Mouse (Mus musculus) intestine, embryonic 16.5 days (tissue): ENCODE measurements around the gene Gm12184. TPM values are rescaled to one million over a fixed set of nuclear protein-coding genes. Genes with fewer than 3 reads are reported as not detected.

Experiments used
- ATAC-seq: fragments of 200-750 bp; cut with Nextera tagmentation; 2 replicates; pipeline ENCODE4 v1.8.0; 2017; ENCODE audit warnings: moderate TSS enrichment, moderate library complexity
- H3K27ac ChIP-seq: fragments of 300-500 bp; sonication (generic); 2 replicates; pipeline ENCODE4 v1.5.1; 2014; ENCODE audit warnings: mild to moderate bottlenecking, low read length
- H3K27me3 ChIP-seq: fragments of 300-500 bp; sonication (generic); replicated peaks from 2 replicates; pipeline ENCODE4 v1.6.1; 2014; ENCODE audit warnings: low read length, control low read depth, mixed read lengths; ENCODE audit not compliant: control insufficient read depth, insufficient read depth
- H3K36me3 ChIP-seq: fragments of 300-500 bp; sonication (generic); 2 replicates; pipeline ENCODE4 v1.6.1; 2014; ENCODE audit warnings: low read length, control low read depth; ENCODE audit not compliant: control insufficient read depth, insufficient read depth
- H3K4me1 ChIP-seq: fragments of 300-500 bp; sonication (generic); 2 replicates; pipeline ENCODE4 v1.6.1; 2014; ENCODE audit warnings: low read length, control low read depth, mixed read lengths; ENCODE audit not compliant: control insufficient read depth, insufficient read depth
- H3K4me2 ChIP-seq: fragments of 300-500 bp; sonication (generic); 2 replicates; pipeline ENCODE4 v1.6.1; 2014; ENCODE audit warnings: low read depth, low read length, control low read depth
- H3K4me3 ChIP-seq: fragments of 300-500 bp; sonication (generic); 2 replicates; pipeline ENCODE4 v1.5.1; 2014; ENCODE audit warnings: mild to moderate bottlenecking, low read length
- H3K9ac ChIP-seq: fragments of 300-500 bp; sonication (generic); 2 replicates; pipeline ENCODE4 v1.6.1; 2014; ENCODE audit warnings: low read depth, low read length
- H3K9me3 ChIP-seq: fragments of 300-500 bp; sonication (generic); 2 replicates; pipeline ENCODE4 v1.6.1; 2016; ENCODE audit warnings: low read length, control low read depth; ENCODE audit not compliant: control insufficient read depth
- WGBS: fragments of 180-500 bp; shearing (Covaris S2); extraction: QIAGEN DNeasy Blood & Tissue Kit; methylation state at CpG from one replicate; pipeline ENCODE4 v1.1.7; 2014; 5-methylcytosine and 5-hydroxymethylcytosine counted together
- polyA plus RNA-seq: library from polyadenylated mRNA; unstranded; fragments of >200 nt; fragmentation: Nextera tagmentation; extraction: Ambion mirVana; gene quantifications from 2 replicates; pipeline ENCODE4 v1.2.1, GENCODE M21; 2015

The Gm12184 gene
- polyA plus RNA-seq, 1 experiment from 2014 or later: 1.4 TPM

GRCm38 (mm10) chr11:48789215-48789614 lies 37.2 kb downstream of the Gm12184 start:
- Histone ChIP-seq H3K27me3 (no peaks in the 10 kb centered on the region), H3K9ac (no peak overlapping the region), H3K4me3 (no peak overlapping the region), H3K9me3 (no peaks in the 10 kb centered on the region), H3K4me1 (no peaks in the 10 kb centered on the region; the same call in 1 of the 2 replicates), H3K27ac (no peak overlapping the region), H3K36me3 (no peaks in the 10 kb centered on the region), H3K4me2 (no peak overlapping the region)
- 90% methylated on average over 5 of the region's 5 CpGs for WGBS
- no peak for ATAC-seq

- H3K4me2 ChIP-seq: peak overlapping the region; percentile 45
- H3K27me3 ChIP-seq: no peaks in the 10 kb centered on the region
- no peaks in the 10 kb centered on the region for H3K9me3 ChIP-seq
- peak; percentile 55 for ATAC-seq
- 9% methylated on average over 16 of the region's 16 CpGs for WGBS
- H3K27ac ChIP-seq: no peak overlapping the region
- H3K4me3 ChIP-seq: peak overlapping the region; percentile 40
- no peaks in the 10 kb centered on the region; the same call in 1 of the 2 replicates for H3K4me1 ChIP-seq
- H3K9ac ChIP-seq: peak overlapping the region; percentile 44; the same call in 1 of the 2 replicates
- H3K36me3 ChIP-seq: no peaks in the 10 kb centered on the region
These were observed 38.0 kb downstream of the Gm12184 start for GRCm38 (mm10) chr11:48788311-48789089.

- Histone ChIP-seq H3K9ac (no peak overlapping the region), H3K4me2 (peak overlapping the region; percentile 45; the same call in 1 of the 2 replicates), H3K4me3 (peak overlapping the region; percentile 40; the same call in 1 of the 2 replicates), H3K4me1 (no peaks in the 10 kb centered on the region; the same call in 1 of the 2 replicates), H3K27ac (no peak overlapping the region), H3K36me3 (no peaks in the 10 kb centered on the region), H3K27me3 (no peaks in the 10 kb centered on the region), H3K9me3 (no peaks in the 10 kb centered on the region)
- WGBS: 49% methylated on average over 10 of the region's 10 CpGs
- ATAC-seq: peak; percentile 39; the same call in 1 of the 2 replicates
These were observed 38.8 kb downstream of the Gm12184 start for GRCm38 (mm10) chr11:48787455-48788211.

GRCm38 (mm10) chr11:48782243-48782642 lies 44.2 kb downstream of the Gm12184 start:
- Histone ChIP-seq H3K4me2 (no peak overlapping the region), H3K27ac (no peak overlapping the region), H3K4me1 (no peaks in the 10 kb centered on the region), H3K4me3 (no peak overlapping the region), H3K36me3 (no peaks in the 10 kb centered on the region), H3K9me3 (no peaks in the 10 kb centered on the region), H3K27me3 (no peaks in the 10 kb centered on the region), H3K9ac (no peak overlapping the region)
- ATAC-seq: no peak
- 88% methylated on average over 4 of the region's 4 CpGs for whole genome bisulfite sequencing

- Histone ChIP-seq H3K4me3 (no peak overlapping the region), H3K36me3 (no peaks in the 10 kb centered on the region), H3K27ac (no peak overlapping the region), H3K9ac (no peak overlapping the region), H3K4me1 (no peaks in the 10 kb centered on the region; the same call in 1 of the 2 replicates), H3K4me2 (no peak overlapping the region), H3K9me3 (no peaks in the 10 kb centered on the region), H3K27me3 (no peaks in the 10 kb centered on the region; the same call in 1 of the 2 replicates)
- WGBS: 42% methylated on average over 7 of the region's 7 CpGs
- no peak for ATAC-seq
These were observed 47.0 kb downstream of the Gm12184 start for GRCm38 (mm10) chr11:48779450-48779849.

- Histone ChIP-seq H3K9ac (no peak overlapping the region), H3K4me2 (no peak overlapping the region), H3K27ac (no peak overlapping the region), H3K36me3 (no peaks in the 10 kb centered on the region), H3K9me3 (no peaks in the 10 kb centered on the region), H3K27me3 (no peaks in the 10 kb centered on the region; the same call in 1 of the 2 replicates), H3K4me1 (no peaks in the 10 kb centered on the region; the same call in 1 of the 2 replicates), H3K4me3 (no peak overlapping the region)
- no peak for ATAC-seq
- WGBS: 87% methylated on average over 9 of the region's 9 CpGs
These were observed 49.2 kb downstream of the Gm12184 start for GRCm38 (mm10) chr11:48777303-48777702.

GRCm38 (mm10) chr11:48776664-48777063 lies 49.8 kb downstream of the Gm12184 start:
- Histone ChIP-seq H3K36me3 (no peaks in the 10 kb centered on the region), H3K4me1 (no peaks in the 10 kb centered on the region; the same call in 1 of the 2 replicates), H3K27me3 (no peaks in the 10 kb centered on the region; the same call in 1 of the 2 replicates), H3K4me2 (no peak overlapping the region), H3K9me3 (no peaks in the 10 kb centered on the region), H3K27ac (no peak overlapping the region), H3K4me3 (no peak overlapping the region), H3K9ac (no peak overlapping the region)
- no peak for ATAC-seq
- 52% methylated on average over 9 of the region's 9 CpGs for WGBS

GRCm38 (mm10) chr11:48775483-48775882 lies 51.0 kb downstream of the Gm12184 start:
- 5% methylated on average over 7 of the region's 7 CpGs for WGBS
- ATAC-seq: no peak
- H3K4me2 ChIP-seq: no peak overlapping the region

More at GRCm38 (mm10) chr11:48775483-48775882, 51.0 kb downstream of the Gm12184 start:
- Histone ChIP-seq H3K4me3 (no peak overlapping the region), H3K9ac (no peak overlapping the region), H3K27me3 (no peaks in the 10 kb centered on the region; the same call in 1 of the 2 replicates), H3K9me3 (no peaks in the 10 kb centered on the region), H3K4me1 (no peaks in the 10 kb centered on the region; the same call in 1 of the 2 replicates), H3K27ac (no peak overlapping the region), H3K36me3 (no peaks in the 10 kb centered on the region)
